Mouse (Mus musculus) forebrain, embryonic 11.5 days (tissue): Measurements from ENCODE around the gene Uchl4. TPM values are rescaled to one million over a fixed set of nuclear protein-coding genes. Genes with fewer than 3 reads are reported as not detected.

Experiments
- ATAC-seq: fragments of 200-750 bp; cut with Nextera tagmentation; replicated peaks from 2 replicates; pipeline ENCODE4 v1.8.0; 2017; ENCODE audit warnings: moderate TSS enrichment; ENCODE audit not compliant: low FRiP score
- DNase-seq: peaks from one replicate; pipeline ENCODE4 v3.0.0-alpha.2; 2017; ENCODE audit warnings: low spot score
- H3K27ac ChIP-seq: fragments of 300-500 bp; sonication (generic); 2 replicates; pipeline ENCODE4 v1.5.1; 2014; ENCODE audit warnings: low read depth, low read length
- H3K27me3 ChIP-seq: fragments of 300-500 bp; sonication (generic); 2 replicates; pipeline ENCODE4 v1.6.1; 2014; ENCODE audit warnings: mild to moderate bottlenecking, low read length, mixed read lengths; ENCODE audit not compliant: control insufficient read depth, insufficient read depth
- H3K36me3 ChIP-seq: fragments of 300-500 bp; sonication (generic); 2 replicates; pipeline ENCODE4 v1.6.1; 2014; ENCODE audit warnings: mild to moderate bottlenecking, low read length, moderate library complexity, mixed read lengths; ENCODE audit not compliant: control insufficient read depth, insufficient read depth
- H3K4me1 ChIP-seq: fragments of 300-500 bp; sonication (generic); replicated peaks from 2 replicates; pipeline ENCODE4 v1.6.1; 2014; ENCODE audit warnings: low read length, mixed read lengths; ENCODE audit not compliant: control insufficient read depth, insufficient read depth
- H3K4me2 ChIP-seq: fragments of 300-500 bp; sonication (generic); 2 replicates; pipeline ENCODE4 v1.6.1; 2014; ENCODE audit warnings: low read depth, mild to moderate bottlenecking, low read length, moderate library complexity, mixed read lengths; ENCODE audit not compliant: severe bottlenecking
- H3K4me3 ChIP-seq: fragments of 300-500 bp; sonication (generic); 2 replicates; pipeline ENCODE4 v1.5.1; 2014; ENCODE audit warnings: low read depth, low read length
- H3K9ac ChIP-seq: fragments of 300-500 bp; sonication (generic); 2 replicates; pipeline ENCODE4 v1.6.1; 2014; ENCODE audit warnings: low read length
- H3K9me3 ChIP-seq: fragments of 300-500 bp; sonication (generic); 2 replicates; pipeline ENCODE4 v1.6.1; 2016; ENCODE audit warnings: low read length, mixed read lengths; ENCODE audit not compliant: control insufficient read depth
- WGBS: fragments of 180-500 bp; shearing (Covaris S2); extraction: QIAGEN DNeasy Blood & Tissue Kit; methylation state at CpG from one replicate; pipeline ENCODE4 v1.1.7; 2014; 5-methylcytosine and 5-hydroxymethylcytosine counted together
- polyA plus RNA-seq: library from polyadenylated mRNA; unstranded; fragments of >200 nt; fragmentation: Nextera tagmentation; extraction: Ambion mirVana; gene quantifications from 2 replicates; pipeline ENCODE4 v1.2.1, GENCODE M21; 2014

Uchl4 gene
- polyA plus RNA-seq, 1 experiment from 2014 or later: 4.9 TPM

GRCm38 (mm10) chr9:64221480-64221879 is 13.5 kb upstream of the Uchl4 start:
- Histone ChIP-seq H3K4me3 (no peak overlapping the region), H3K9me3 (no peaks in the 10 kb centered on the region), H3K9ac (no peak overlapping the region), H3K27ac (no peak overlapping the region), H3K4me1 (no peaks in the 10 kb centered on the region), H3K36me3 (no peaks in the 10 kb centered on the region), H3K27me3 (no peaks in the 10 kb centered on the region), H3K4me2 (no peak overlapping the region)
- ATAC-seq (no peak), DNase-seq (no peak)
- 81% methylated on average over 4 of the region's 4 CpGs for WGBS

GRCm38 (mm10) chr9:64222098-64222497 is 12.9 kb upstream of the Uchl4 start:
- ATAC-seq (no peak), DNase-seq (no peak)
- Histone ChIP-seq H3K27me3 (no peaks in the 10 kb centered on the region), H3K36me3 (no peaks in the 10 kb centered on the region), H3K9ac (no peak overlapping the region), H3K4me1 (no peaks in the 10 kb centered on the region), H3K4me2 (no peak overlapping the region), H3K4me3 (no peak overlapping the region), H3K9me3 (no peaks in the 10 kb centered on the region), H3K27ac (no peak overlapping the region)
- WGBS: 71% methylated on average over 2 of the region's 2 CpGs

GRCm38 (mm10) chr9:64225805-64226204 is 9.2 kb upstream of the Uchl4 start:
- Histone ChIP-seq H3K9me3 (no peaks in the 10 kb centered on the region), H3K36me3 (no peaks in the 10 kb centered on the region), H3K9ac (no peak overlapping the region), H3K4me1 (no peaks in the 10 kb centered on the region), H3K4me3 (no peak overlapping the region), H3K27me3 (no peaks in the 10 kb centered on the region), H3K4me2 (no peak overlapping the region), H3K27ac (no peak overlapping the region)
- ATAC-seq (no peak), DNase-seq (no peak)

DNA sequence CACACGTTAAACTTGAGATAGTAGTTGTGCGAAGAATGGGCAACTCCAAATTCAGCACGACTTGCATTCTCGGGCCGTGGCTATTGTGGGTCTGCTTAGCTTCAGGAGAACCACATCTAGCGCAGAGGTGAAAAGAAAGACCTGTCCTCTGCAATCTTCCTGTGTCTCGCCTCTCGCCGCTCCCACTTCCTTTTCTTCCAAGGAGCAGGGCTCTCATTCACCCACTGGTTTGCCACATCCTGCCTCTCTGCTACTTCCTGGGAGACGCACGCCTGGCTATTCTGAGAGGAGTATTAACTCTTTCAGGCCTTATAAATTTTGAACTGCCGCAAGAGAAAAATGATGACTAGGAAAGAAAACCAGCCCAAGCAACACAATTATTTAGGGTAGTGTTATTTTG is 7.3 kb upstream of the Uchl4 start:
- no peaks in the 10 kb centered on the region for H3K27me3 ChIP-seq
- no peak overlapping the region for H3K4me2 ChIP-seq
- H3K9ac ChIP-seq: no peak overlapping the region
- no peak overlapping the region for H3K27ac ChIP-seq
- no peak for DNase-seq
- no peaks in the 10 kb centered on the region for H3K4me1 ChIP-seq
- H3K9me3 ChIP-seq: no peaks in the 10 kb centered on the region
- no peaks in the 10 kb centered on the region for H3K36me3 ChIP-seq
- 89% methylated on average over 12 of the region's 12 CpGs for WGBS
- no peak for ATAC-seq
- no peak overlapping the region for H3K4me3 ChIP-seq

DNA sequence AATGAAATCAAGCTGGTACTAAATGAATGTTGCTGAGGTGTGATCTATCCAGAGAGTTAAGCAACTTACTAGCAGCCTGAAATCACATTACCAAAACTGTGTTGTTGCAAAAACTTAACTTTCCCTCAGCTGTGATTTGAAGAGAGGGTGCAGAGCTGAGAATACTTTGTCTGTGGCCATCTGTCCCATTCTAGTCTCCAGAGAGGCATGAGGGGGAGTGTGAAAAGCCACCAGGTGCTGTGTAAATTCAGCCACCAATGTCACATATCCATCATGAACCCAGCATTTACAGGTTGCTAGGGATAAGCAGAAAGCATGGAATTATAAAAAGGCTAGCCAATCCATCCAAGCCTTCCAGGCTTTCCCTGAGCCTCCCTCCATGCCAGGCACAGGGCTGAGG is 6.0 kb upstream of the Uchl4 start:
- no peak overlapping the region for H3K4me3 ChIP-seq
- DNase-seq: no peak
- H3K27me3 ChIP-seq: no peaks in the 10 kb centered on the region
- no peak overlapping the region for H3K9ac ChIP-seq
- no peaks in the 10 kb centered on the region for H3K36me3 ChIP-seq
- 0 out of 2 replicates have a peak, but pooled peaks cover 2% of the 10 kb centered on the region for H3K4me1 ChIP-seq
- H3K4me2 ChIP-seq: no peak overlapping the region
- no peak for ATAC-seq
- H3K27ac ChIP-seq: no peak overlapping the region
- H3K9me3 ChIP-seq: no peaks in the 10 kb centered on the region

- Histone ChIP-seq H3K4me3 (no peak overlapping the region), H3K9ac (no peak overlapping the region), H3K4me2 (no peak overlapping the region), H3K9me3 (no peaks in the 10 kb centered on the region), H3K27me3 (no peaks in the 10 kb centered on the region), H3K36me3 (no peaks in the 10 kb centered on the region), H3K27ac (no peak overlapping the region), H3K4me1 (0 out of 2 replicates have a peak, but pooled peaks cover 2% of the 10 kb centered on the region)
- 84% methylated on average over 5 of the region's 5 CpGs for WGBS
- DNase-seq (no peak), ATAC-seq (no peak)
Measured at GRCm38 (mm10) chr9:64231171-64231570, 3.8 kb upstream of the Uchl4 start.

GRCm38 (mm10) chr9:64231674-64232073 is 3.3 kb upstream of the Uchl4 start:
- Histone ChIP-seq H3K9ac (no peak overlapping the region), H3K27ac (peak overlapping the region; percentile 19; the same call in 1 of the 2 replicates), H3K36me3 (no peaks in the 10 kb centered on the region), H3K4me1 (0 out of 2 replicates have a peak, but pooled peaks cover 2% of the 10 kb centered on the region), H3K4me3 (no peak overlapping the region), H3K27me3 (no peaks in the 10 kb centered on the region), H3K9me3 (no peaks in the 10 kb centered on the region), H3K4me2 (no peak overlapping the region)
- DNase-seq (no peak), ATAC-seq (no peak)
- 78% methylated on average over 3 of the region's 3 CpGs for WGBS

- WGBS: 65% methylated on average over 9 of the region's 9 CpGs
- ATAC-seq: no peak
- Histone ChIP-seq H3K9ac (no peak overlapping the region), H3K27ac (peak overlapping the region; percentile 19), H3K4me3 (no peak overlapping the region), H3K4me2 (no peak overlapping the region), H3K4me1 (0 out of 2 replicates have a peak, but pooled peaks cover 2% of the 10 kb centered on the region), H3K36me3 (no peaks in the 10 kb centered on the region), H3K9me3 (no peaks in the 10 kb centered on the region), H3K27me3 (no peaks in the 10 kb centered on the region)
- no peak for DNase-seq
Measured at GRCm38 (mm10) chr9:64232257-64232957, 2.6 kb upstream of the Uchl4 start.

- Histone ChIP-seq H3K27ac (no peak overlapping the region), H3K4me1 (0 out of 2 replicates have a peak, but pooled peaks cover 2% of the 10 kb centered on the region), H3K9me3 (no peaks in the 10 kb centered on the region), H3K4me3 (no peak overlapping the region), H3K9ac (no peak overlapping the region), H3K36me3 (no peaks in the 10 kb centered on the region), H3K27me3 (no peaks in the 10 kb centered on the region), H3K4me2 (no peak overlapping the region)
- no peak for ATAC-seq
- DNase-seq: no peak
- WGBS: 67% methylated on average over 5 of the region's 5 CpGs
Measured at GRCm38 (mm10) chr9:64233656-64234055, 1.3 kb upstream of the Uchl4 start.
